Mouse (Mus musculus): ENCODE data around the gene Crtc2. TPM values are rescaled to one million over a fixed set of nuclear protein-coding genes. Genes with fewer than 3 reads are reported as not detected.
A peak's percentile ranks its signal among the peaks of the same experiment; 100 is the strongest.

Crtc2 gene
- polyA plus RNA-seq, 1 experiment = not detected

GRCm38 (mm10) chr3:90263121-90263771, 9.3 kb downstream of the Crtc2 start:
- TF ChIP-seq POLR2A (IDR thresholded peaks at IDR 0.05; ENCODE audit: insufficient read depth, low read depth, low read length) (no peak), CTCF (IDR thresholded peaks at IDR 0.05; ENCODE audit: insufficient read depth, low read depth, low read length) (no peak)
- peaks cover 11% of the 10 kb centered on the region for H3K4me1 ChIP-seq (ENCODE audit: control insufficient read depth, insufficient read depth, low read length)
- WGBS = 90% methylated on average over 5 of the region's 5 CpGs

GRCm38 (mm10) chr3:90264687-90265033, 10.7 kb downstream of the Crtc2 start:
- Histone ChIP-seq H3K27ac (ENCODE audit: insufficient read depth, low read depth, low read length) (no peak overlapping the region), H3K4me1 (ENCODE audit: control insufficient read depth, insufficient read depth, low read length) (peaks cover 11% of the 10 kb centered on the region), H3K4me3 (ENCODE audit: insufficient read depth, low read depth, low read length) (peak overlapping the region; percentile 72; the same call in 1 of the 2 replicates)
- TF ChIP-seq POLR2A (IDR thresholded peaks at IDR 0.05; ENCODE audit: insufficient read depth, low read depth, low read length) (no peak), CTCF (IDR thresholded peaks at IDR 0.05; ENCODE audit: insufficient read depth, low read depth, low read length) (no peak)
- WGBS = 26% methylated on average over 10 of the region's 10 CpGs

More at GRCm38 (mm10) chr3:90263121-90263771, 9.3 kb downstream of the Crtc2 start:
- Histone ChIP-seq H3K27ac (ENCODE audit: insufficient read depth, low read depth, low read length) (no peak overlapping the region), H3K4me3 (ENCODE audit: insufficient read depth, low read depth, low read length) (no peak overlapping the region)

GRCm38 (mm10) chr3:90265034-90265931, 11.3 kb downstream of the Crtc2 start, which contains the start of gene Dennd4b:
Gene Dennd4b, plus strand, starts transcription at chr3:90265185.
- peak within 1 kb of the TSS; percentile 81 for H3K27ac ChIP-seq (ENCODE audit: insufficient read depth, low read depth, low read length)
- peaks cover 11% of the 10 kb centered on the region for H3K4me1 ChIP-seq (ENCODE audit: control insufficient read depth, insufficient read depth, low read length)
- peak within 1 kb of the TSS; percentile 72 for H3K4me3 ChIP-seq (ENCODE audit: insufficient read depth, low read depth, low read length)
- TF ChIP-seq CTCF (IDR thresholded peaks at IDR 0.05; ENCODE audit: insufficient read depth, low read depth, low read length) (peak; percentile 94), POLR2A (IDR thresholded peaks at IDR 0.05; ENCODE audit: insufficient read depth, low read depth, low read length) (no peak; the same call in 1 of the 2 replicates)
- WGBS = under 1% methylated on average over 63 of the region's 87 CpGs

GRCm38 (mm10) chr3:90265932-90266741, 12.2 kb downstream of the Crtc2 start:
- TF ChIP-seq CTCF (IDR thresholded peaks at IDR 0.05; ENCODE audit: insufficient read depth, low read depth, low read length) (no peak), POLR2A (IDR thresholded peaks at IDR 0.05; ENCODE audit: insufficient read depth, low read depth, low read length) (no peak)
- peak overlapping the region; percentile 80 for H3K27ac ChIP-seq (ENCODE audit: insufficient read depth, low read depth, low read length)
- peaks cover 11% of the 10 kb centered on the region for H3K4me1 ChIP-seq (ENCODE audit: control insufficient read depth, insufficient read depth, low read length)
- WGBS = 29% methylated on average over 16 of the region's 16 CpGs
- H3K4me3 ChIP-seq (ENCODE audit: insufficient read depth, low read depth, low read length) = peak overlapping the region; percentile 72

- H3K27ac ChIP-seq (ENCODE audit: insufficient read depth, low read depth, low read length) = no peak overlapping the region
- peaks cover 16% of the 10 kb centered on the region for H3K4me1 ChIP-seq (ENCODE audit: control insufficient read depth, insufficient read depth, low read length)
- H3K4me3 ChIP-seq (ENCODE audit: insufficient read depth, low read depth, low read length) = no peak overlapping the region
- 90% methylated on average over 20 of the region's 20 CpGs for WGBS
- TF ChIP-seq POLR2A (IDR thresholded peaks at IDR 0.05; ENCODE audit: insufficient read depth, low read depth, low read length) = no peak
- no peak for TF ChIP-seq CTCF (IDR thresholded peaks at IDR 0.05; ENCODE audit: insufficient read depth, low read depth, low read length)
Measured at GRCm38 (mm10) chr3:90266901-90267775, 13.2 kb downstream of the Crtc2 start.

GRCm38 (mm10) chr3:90268190-90268589, 14.2 kb downstream of the Crtc2 start:
- Histone ChIP-seq H3K4me1 (ENCODE audit: control insufficient read depth, insufficient read depth, low read length) (peaks cover 17% of the 10 kb centered on the region), H3K27ac (ENCODE audit: insufficient read depth, low read depth, low read length) (no peak overlapping the region), H3K4me3 (ENCODE audit: insufficient read depth, low read depth, low read length) (no peak overlapping the region)
- TF ChIP-seq CTCF (IDR thresholded peaks at IDR 0.05; ENCODE audit: insufficient read depth, low read depth, low read length) (no peak), POLR2A (IDR thresholded peaks at IDR 0.05; ENCODE audit: insufficient read depth, low read depth, low read length) (no peak)
- WGBS = 94% methylated on average over 11 of the region's 11 CpGs

GRCm38 (mm10) chr3:90268971-90269370, 15.0 kb downstream of the Crtc2 start:
- H3K4me1 ChIP-seq (ENCODE audit: control insufficient read depth, insufficient read depth, low read length) = peaks cover 17% of the 10 kb centered on the region
- TF ChIP-seq POLR2A (IDR thresholded peaks at IDR 0.05; ENCODE audit: insufficient read depth, low read depth, low read length) (no peak), CTCF (IDR thresholded peaks at IDR 0.05; ENCODE audit: insufficient read depth, low read depth, low read length) (no peak)
- no peak overlapping the region for H3K27ac ChIP-seq (ENCODE audit: insufficient read depth, low read depth, low read length)
- WGBS = 90% methylated on average over 16 of the region's 16 CpGs
- H3K4me3 ChIP-seq (ENCODE audit: insufficient read depth, low read depth, low read length) = no peak overlapping the region

GRCm38 (mm10) chr3:90270784-90271183, 16.8 kb downstream of the Crtc2 start:
- H3K4me1 ChIP-seq (ENCODE audit: control insufficient read depth, insufficient read depth, low read length) = peaks cover 15% of the 10 kb centered on the region
- WGBS = 93% methylated on average over 8 of the region's 8 CpGs
- TF ChIP-seq POLR2A (IDR thresholded peaks at IDR 0.05; ENCODE audit: insufficient read depth, low read depth, low read length) = no peak
- no peak for TF ChIP-seq CTCF (IDR thresholded peaks at IDR 0.05; ENCODE audit: insufficient read depth, low read depth, low read length)
- no peak overlapping the region for H3K27ac ChIP-seq (ENCODE audit: insufficient read depth, low read depth, low read length)
- H3K4me3 ChIP-seq (ENCODE audit: insufficient read depth, low read depth, low read length) = no peak overlapping the region
